Mouse (Mus musculus) spleen, adult 18-20 months (tissue): ENCODE data around the gene Sstr2.

Source experiments
- DNase-seq, 2 experiments: peaks; one replicate each; pipeline ENCODE4 v3.0.0; 2022; ENCODE audit warnings: mixed read lengths in 2 of 2

The Sstr2 gene

GRCm38 (mm10) chr11:113621001-113621400 lies 1.9 kb downstream of the Sstr2 start:
- DNase-seq, result no peak

- DNase-seq, result no peak
Measured at GRCm38 (mm10) chr11:113622028-113622427, 2.9 kb downstream of the Sstr2 start.

- DNase-seq, result no peak
Measured at GRCm38 (mm10) chr11:113625437-113625836, 6.3 kb downstream of the Sstr2 start.

- DNase-seq, result peak in 1 of 2 experiments; percentile 14
Measured at GRCm38 (mm10) chr11:113627785-113628184, 8.6 kb downstream of the Sstr2 start.

GRCm38 (mm10) chr11:113630642-113631041 lies 11.5 kb downstream of the Sstr2 start:
- DNase-seq, result no peak

DNA sequence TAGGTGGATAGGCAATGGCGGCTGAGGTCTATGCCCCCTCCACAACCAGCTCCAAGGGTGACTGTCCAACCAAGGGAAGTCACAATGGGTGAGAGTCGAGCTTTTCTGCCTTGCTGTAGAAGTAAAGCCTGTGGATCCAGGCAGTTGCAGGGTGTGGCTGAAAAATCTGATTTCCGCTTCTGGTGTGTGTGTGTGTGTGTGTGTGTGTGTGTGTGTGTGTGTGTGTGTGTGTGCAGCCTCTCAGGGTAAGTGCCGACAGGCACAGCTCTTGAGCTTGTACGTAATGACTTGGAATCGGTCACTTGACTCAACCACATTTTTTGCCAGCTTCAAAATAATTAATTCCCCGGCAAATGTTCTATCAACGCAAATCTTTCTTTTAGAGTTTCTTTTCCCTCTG lies 12.2 kb downstream of the Sstr2 start:
- DNase-seq, result no peak

DNA sequence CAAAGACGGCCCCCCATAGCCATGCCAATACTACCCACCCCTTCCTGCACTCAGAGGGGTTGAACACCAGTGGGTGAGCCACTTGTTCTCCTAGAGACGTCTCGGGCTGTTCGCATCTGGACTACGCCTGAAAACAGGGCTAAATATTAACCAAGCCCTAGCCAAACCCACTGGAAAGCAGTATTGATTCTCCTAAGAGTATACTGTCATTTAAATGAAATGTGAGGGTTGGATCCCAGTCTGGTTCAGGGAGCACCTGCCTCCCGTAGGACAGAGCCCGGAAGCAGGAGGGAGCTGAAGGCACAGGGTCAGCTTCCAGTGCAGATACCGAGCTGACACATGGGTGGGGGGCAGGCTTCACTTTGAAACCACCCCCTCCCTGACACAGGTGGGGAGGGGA lies 12.7 kb downstream of the Sstr2 start:
- DNase-seq, result no peak

DNA sequence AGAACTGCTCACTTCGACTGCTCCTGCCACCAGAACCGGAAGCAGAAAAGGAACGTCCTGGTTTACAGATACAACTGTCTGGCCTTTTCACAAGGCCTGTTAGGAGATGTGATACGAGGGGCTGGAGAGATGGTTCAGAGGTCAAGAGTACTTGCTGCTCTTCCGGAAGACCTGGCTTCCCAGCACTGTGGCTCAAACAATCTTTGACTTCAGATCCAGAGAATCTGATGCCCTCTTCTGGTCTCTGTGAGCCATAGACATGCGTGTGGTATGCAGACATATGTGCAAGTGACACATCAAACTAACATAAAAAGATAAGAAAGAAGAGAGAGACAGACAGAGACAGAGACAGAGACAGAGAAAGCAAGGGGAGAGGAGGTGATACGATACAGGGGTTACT lies 13.2 kb downstream of the Sstr2 start:
- DNase-seq, result no peak

- no peak for DNase-seq
Measured at GRCm38 (mm10) chr11:113633398-113633797, 14.3 kb downstream of the Sstr2 start.

- DNase-seq, result no peak
Measured at GRCm38 (mm10) chr11:113634699-113635121, 15.6 kb downstream of the Sstr2 start.

- no peak for DNase-seq
Measured at GRCm38 (mm10) chr11:113638680-113639079, 19.5 kb downstream of the Sstr2 start.

DNA sequence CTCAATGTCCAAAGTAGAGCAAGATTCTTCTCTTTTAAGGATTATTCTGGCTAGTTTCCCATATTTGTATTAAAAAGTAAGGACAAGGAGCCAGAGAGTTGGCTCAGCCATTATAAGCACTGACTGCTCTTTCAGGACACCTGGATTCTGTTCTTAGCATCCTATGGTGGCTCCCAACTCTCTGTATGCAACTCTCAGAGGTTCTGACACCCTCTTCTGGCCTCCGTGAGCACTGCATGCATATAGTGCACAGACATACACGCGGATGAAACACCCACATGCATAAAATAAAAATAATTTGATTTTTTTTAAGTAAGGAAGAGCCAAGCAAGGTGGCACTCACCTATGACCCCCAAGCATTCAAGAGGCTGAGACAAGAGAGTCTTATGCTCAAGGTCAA lies 26.0 kb downstream of the Sstr2 start:
- no peak for DNase-seq

- DNase-seq, result peak; percentile 64 to 90
Measured at GRCm38 (mm10) chr11:113648152-113648551, 29.0 kb downstream of the Sstr2 start.

DNA sequence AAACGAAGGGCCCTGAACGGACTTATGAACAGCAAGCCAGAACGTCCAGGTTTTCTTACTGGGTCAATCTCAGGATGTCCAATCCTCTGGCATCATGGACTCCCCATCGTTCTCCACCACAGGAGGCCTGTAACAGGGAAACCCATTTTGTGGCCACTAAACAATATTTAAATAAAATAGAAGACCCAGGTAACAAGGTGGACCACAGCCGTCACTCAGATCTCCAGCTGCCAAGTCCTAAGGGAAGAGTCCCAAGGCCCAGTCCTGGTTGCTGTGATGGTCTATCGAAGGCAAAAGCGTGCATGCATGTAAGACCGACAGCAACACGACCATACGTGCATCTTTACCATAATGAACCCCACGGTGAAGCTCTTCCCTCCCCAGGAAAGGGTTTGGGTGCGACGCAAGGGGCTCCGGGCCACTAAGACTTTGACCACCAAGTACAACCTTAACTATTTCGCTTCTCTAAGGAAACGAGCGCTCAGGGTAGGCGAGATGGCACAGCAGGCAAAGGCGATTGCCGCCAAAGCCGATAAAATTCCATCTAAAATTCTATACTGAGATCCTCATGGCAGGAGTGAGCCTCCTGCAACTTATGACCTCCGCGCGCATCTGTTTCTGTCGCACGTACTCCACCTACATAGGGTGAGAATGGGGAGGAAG lies 29.7 kb downstream of the Sstr2 start, which contains the start of gene Cog1:
Cog1 (plus strand) TSS at position 480 of the 663 bp plus-strand sequence.
- no peak for DNase-seq

DNA sequence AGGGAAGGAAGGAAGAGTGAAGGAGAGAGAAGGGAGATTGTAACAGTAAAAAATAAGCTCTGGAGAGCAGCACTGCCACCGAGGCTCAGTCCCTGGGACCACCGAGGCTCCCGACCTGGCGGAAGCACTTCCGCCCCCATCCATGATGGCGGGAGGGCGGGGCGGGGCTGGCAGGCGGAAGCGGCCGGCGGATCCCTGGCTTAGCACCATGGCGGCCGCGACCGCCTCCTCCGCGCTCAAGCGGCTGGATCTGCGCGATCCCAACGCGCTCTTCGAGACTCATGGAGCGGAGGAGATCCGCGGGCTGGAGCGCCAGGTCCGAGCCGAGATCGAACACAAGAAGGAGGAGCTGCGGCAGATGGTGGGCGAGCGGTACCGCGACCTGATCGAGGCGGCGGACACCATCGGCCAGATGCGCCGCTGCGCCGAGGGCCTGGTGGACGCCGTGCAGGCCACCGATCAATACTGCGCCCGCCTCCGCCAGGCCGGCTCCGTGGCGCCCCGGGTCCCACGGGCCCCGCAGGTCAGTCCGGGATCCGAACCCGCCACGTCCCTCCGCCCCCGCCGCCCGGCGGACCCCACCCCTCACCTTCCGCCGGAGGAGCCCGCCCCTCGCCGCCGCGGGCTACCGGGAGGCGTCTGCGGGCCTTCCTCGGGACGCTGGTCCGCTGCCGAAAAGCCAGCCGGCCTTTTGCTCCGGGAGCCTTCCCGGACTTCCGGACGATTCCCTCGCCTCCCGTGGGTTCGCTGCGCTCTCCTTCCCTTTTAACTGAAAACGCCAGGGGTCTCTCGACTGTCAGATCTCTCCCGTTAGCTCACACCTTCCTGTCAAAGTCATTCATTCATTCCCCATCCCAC lies 30.4 kb downstream of the Sstr2 start, which contains the start of gene Slc39a11:
Slc39a11 (minus strand) TSS at position 727 of the 858 bp plus-strand sequence.
- DNase-seq, result peak; percentile 47 to 69

DNA sequence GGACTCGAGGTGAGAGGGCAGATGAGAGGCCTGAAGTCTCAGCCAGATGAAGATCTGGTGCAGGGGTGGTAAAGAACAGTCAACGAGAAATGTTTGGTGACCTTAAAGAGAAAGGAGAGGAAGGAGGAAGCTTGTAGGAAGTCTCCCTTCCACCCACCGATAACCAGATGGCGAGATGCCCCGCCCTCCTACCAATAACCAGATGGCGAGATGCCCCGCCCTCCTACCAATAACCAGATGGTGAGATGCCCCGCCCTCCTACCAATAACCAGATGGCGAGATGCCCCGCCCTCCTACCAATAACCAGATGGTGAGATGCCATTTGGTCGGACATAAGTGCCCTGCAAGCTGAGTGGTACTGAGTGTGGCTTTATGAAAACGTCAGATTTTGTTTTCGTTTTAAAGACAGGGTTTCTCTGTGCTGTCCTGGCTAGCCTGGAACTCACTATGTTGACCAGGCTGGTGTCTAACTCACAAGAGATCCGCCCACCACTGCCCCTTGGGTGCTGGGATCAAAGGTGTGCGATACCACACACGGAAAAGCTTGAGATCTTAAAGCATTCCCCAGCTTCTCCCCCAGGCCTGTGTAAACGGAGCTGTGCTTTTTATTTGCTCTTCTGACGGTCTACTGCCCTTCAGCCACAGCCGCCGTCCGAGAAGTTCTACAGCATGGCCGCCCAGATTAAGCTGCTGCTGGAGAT lies 32.2 kb downstream of the Sstr2 start:
- no peak for DNase-seq

- DNase-seq, result no peak
Measured at GRCm38 (mm10) chr11:113651907-113652273, 32.7 kb downstream of the Sstr2 start.

GRCm38 (mm10) chr11:113652516-113652915 lies 33.4 kb downstream of the Sstr2 start:
- DNase-seq, result no peak

DNA sequence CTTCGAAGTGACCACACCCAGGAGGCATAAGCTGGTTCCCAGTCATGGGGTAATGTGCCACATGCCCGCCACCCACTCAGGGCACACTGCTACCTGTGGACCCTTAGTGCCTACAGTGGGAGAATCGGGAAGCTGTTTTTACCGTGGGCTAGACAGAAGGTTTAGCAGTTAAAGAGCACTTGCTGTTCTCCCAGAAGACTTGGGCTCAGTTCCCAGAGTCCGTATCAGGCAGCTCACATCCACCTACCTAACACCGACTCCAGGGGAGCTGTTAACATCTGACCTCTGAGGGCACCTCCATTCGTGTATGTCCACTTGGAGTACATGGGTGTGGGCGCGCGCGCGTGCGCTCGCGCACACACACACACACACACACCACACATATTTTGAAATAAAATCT lies 35.0 kb downstream of the Sstr2 start:
- no peak for DNase-seq

GRCm38 (mm10) chr11:113654561-113655270 lies 35.6 kb downstream of the Sstr2 start:
- DNase-seq, result no peak

- DNase-seq, result no peak
Measured at GRCm38 (mm10) chr11:113656511-113656932, 37.4 kb downstream of the Sstr2 start.

GRCm38 (mm10) chr11:113657221-113657620 lies 38.1 kb downstream of the Sstr2 start:
- no peak for DNase-seq

DNA sequence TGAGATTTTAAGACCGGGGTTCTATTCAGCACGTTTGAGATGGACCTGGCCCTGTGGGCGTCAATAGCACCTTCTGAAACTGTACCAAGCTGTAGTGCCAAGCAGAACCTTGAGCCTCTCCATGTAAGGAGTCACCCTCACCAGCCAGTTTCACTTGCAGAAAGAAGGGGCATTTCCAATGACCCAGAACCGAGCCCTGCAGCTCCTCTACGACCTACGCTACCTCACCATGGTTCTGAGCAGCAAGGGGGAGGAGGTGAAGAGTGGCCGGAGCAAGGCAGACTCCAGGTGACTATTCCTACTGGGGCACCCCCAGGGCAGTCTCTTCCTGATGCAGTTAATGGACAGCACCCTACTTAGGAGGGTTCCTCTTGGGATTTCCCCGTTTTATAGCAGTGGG lies 39.2 kb downstream of the Sstr2 start:
- no peak for DNase-seq
